Mouse (Mus musculus): Measurements from ENCODE around the gene Abo. TPM values are rescaled to one million over a fixed set of nuclear protein-coding genes. Genes with fewer than 3 reads are reported as not detected.

The Abo gene
- total and polyA plus RNA-seq, 3 experiments, result not detected

- TF ChIP-seq USF2 (IDR thresholded peaks at IDR 0.05; ENCODE audit: borderline replicate concordance in 1 of 2, insufficient read depth in 1 of 2, low read depth in 1 of 2, low read length in 2 of 2) (no peak), POLR2AphosphoS5 (IDR thresholded peaks at IDR 0.05; ENCODE audit: borderline replicate concordance, low read depth, low read length) (no peak), ZC3H11A (IDR thresholded peaks at IDR 0.05; ENCODE audit: low read depth, low read length) (no peak)
Observed at GRCm38 (mm10) chr2:26902467-26903220, 37.9 kb upstream of the Abo start, which contains the start of gene Surf6 (continued).

- TF ChIP-seq MEF2A (IDR thresholded peaks at IDR 0.05; ENCODE audit: extremely low read depth, insufficient replicate concordance, low read depth, low read length, poor library complexity, severe bottlenecking) (no peak), E2F4 (IDR thresholded peaks at IDR 0.05; ENCODE audit: borderline replicate concordance, low read depth, low read length) (no peak), MAX (IDR thresholded peaks at IDR 0.05; ENCODE audit: low read length) (no peak), ZMIZ1 (IDR thresholded peaks at IDR 0.05; ENCODE audit: low read depth, low read length) (no peak; the same call in 1 of the 2 replicates), EP300 (IDR thresholded peaks at IDR 0.05; ENCODE audit: low read depth in 1 of 2, low read length in 2 of 2) (no peak), USF2 (IDR thresholded peaks at IDR 0.05; ENCODE audit: borderline replicate concordance in 1 of 2, insufficient read depth in 1 of 2, low read depth in 1 of 2, low read length in 2 of 2) (no peak), TCF12 (IDR thresholded peaks at IDR 0.05; ENCODE audit: low read depth, low read length) (no peak), UBTF (IDR thresholded peaks at IDR 0.05; ENCODE audit: borderline replicate concordance, insufficient read depth, low read depth, low read length) (no peak), ETS1 (IDR thresholded peaks at IDR 0.05; ENCODE audit: low read depth, low read length) (no peak), HCFC1 (IDR thresholded peaks at IDR 0.05; ENCODE audit: low read depth, low read length) (no peak), MAFK (IDR thresholded peaks at IDR 0.05; ENCODE audit: borderline replicate concordance, low read depth, low read length) (no peak), ZC3H11A (IDR thresholded peaks at IDR 0.05; ENCODE audit: low read depth, low read length) (no peak), BHLHE40 (IDR thresholded peaks at IDR 0.05; ENCODE audit: borderline replicate concordance, low read depth, low read length) (no peak), CHD1 (IDR thresholded peaks at IDR 0.05; ENCODE audit: low read depth, low read length) (no peak), RAD21 (IDR thresholded peaks at IDR 0.05; ENCODE audit: low read depth, low read length) (no peak), RCOR1 (IDR thresholded peaks at IDR 0.05; ENCODE audit: low read depth, low read length) (no peak), JUND (IDR thresholded peaks at IDR 0.05; ENCODE audit: low read depth, low read length) (no peak), CHD2 (IDR thresholded peaks at IDR 0.05; ENCODE audit: low read length) (no peak), ZKSCAN1 (IDR thresholded peaks at IDR 0.05; ENCODE audit: low read depth, low read length) (no peak), MYB (IDR thresholded peaks at IDR 0.05; ENCODE audit: low read depth, low read length) (no peak)
- Histone ChIP-seq H3K27me3 (ENCODE audit: control insufficient read depth in 1 of 2, insufficient read depth in 2 of 2, low read length in 2 of 2) (no peaks in the 10 kb centered on the region), H3K36me3 (ENCODE audit: control insufficient read depth in 1 of 2, insufficient read depth in 2 of 2, low read length in 2 of 2) (peaks cover 4 to 10% of the 10 kb centered on the region in 2 experiments), H3K4me1 (ENCODE audit: control insufficient read depth in 1 of 2, insufficient read depth in 2 of 2, low read length in 2 of 2) (peaks cover 0 to 4% of the 10 kb centered on the region in 2 experiments; a peak in 1 of 4 replicates), H3K79me2 (ENCODE audit: control insufficient read depth, insufficient read depth, low read length, poor library complexity) (peaks cover 42% of the 10 kb centered on the region), H3K9me3 (replicated peaks; ENCODE audit: insufficient read depth, low read length) (no peaks in the 10 kb centered on the region), H3K9ac (ENCODE audit: control insufficient read depth, low read depth, low read length, poor library complexity, severe bottlenecking) (peak overlapping the region; percentile 89), H3K27ac (ENCODE audit: control insufficient read depth, low read depth, low read length) (peak overlapping the region; percentile 73), H3K4me3 (ENCODE audit: control insufficient read depth in 1 of 2, insufficient read depth in 1 of 2, low read depth in 2 of 2, low read length in 2 of 2) (peak overlapping the region; percentile 80 to 85)
- peak; percentile 46 for DNase-seq (ENCODE audit: low read depth, low spot score)
Observed at GRCm38 (mm10) chr2:26901834-26902400, 37.1 kb upstream of the Abo start.
